Mouse (Mus musculus): ENCODE measurements around the gene Apobec1. TPM values are rescaled to one million over a fixed set of nuclear protein-coding genes. Genes with fewer than 3 reads are reported as not detected.

The Apobec1 gene
- total and polyA plus RNA-seq, 3 experiments: 39.6 to 42.6 (median 41.9) TPM

GRCm38 (mm10) chr6:122556959-122557561, 45.2 kb downstream of the Apobec1 start:
- no peaks in the 10 kb centered on the region for H3K79me2 ChIP-seq (replicated peaks; ENCODE audit: control insufficient read depth, extremely low read depth, insufficient read depth, poor library complexity, severe bottlenecking)
- TF ChIP-seq CTCF (conservative IDR thresholded peaks at IDR 0.05 in 1 of 2, IDR thresholded peaks at IDR 0.05 in 1 of 2; ENCODE audit: low read depth in 2 of 2, low read length in 2 of 2) (peak; percentile 72 to 77), RAD21 (IDR thresholded peaks at IDR 0.05; ENCODE audit: low read depth, low read length) (peak; percentile 51), RCOR1 (conservative IDR thresholded peaks at IDR 0.05; ENCODE audit: low read depth, low read length) (no peak), ZNF384 (IDR thresholded peaks at IDR 0.05; ENCODE audit: low read depth, low read length) (peak; percentile 94), ETS1 (conservative IDR thresholded peaks at IDR 0.05; ENCODE audit: low read depth, low read length) (no peak), SMC3 (IDR thresholded peaks at IDR 0.05; ENCODE audit: low read depth, low read length) (peak; percentile 60), E2F4 (IDR thresholded peaks at IDR 0.05; ENCODE audit: insufficient replicate concordance, low read depth, low read length) (no peak), USF2 (conservative IDR thresholded peaks at IDR 0.05; ENCODE audit: low read depth, low read length) (no peak), KAT2A (IDR thresholded peaks at IDR 0.05; ENCODE audit: insufficient replicate concordance, low read length) (no peak), PAX5 (IDR thresholded peaks at IDR 0.05; ENCODE audit: low read length) (no peak), NELFE (IDR thresholded peaks at IDR 0.05; ENCODE audit: low read depth, low read length) (no peak), JUN (IDR thresholded peaks at IDR 0.05; ENCODE audit: insufficient read depth, low read depth, low read length) (no peak), BHLHE40 (IDR thresholded peaks at IDR 0.05; ENCODE audit: low read depth, low read length) (peak; percentile 63), POLR2A (IDR thresholded peaks at IDR 0.05; ENCODE audit: low read depth, low read length) (no peak)
- peak overlapping the region; percentile 35 to 76 (median 63) for H3K4me3 ChIP-seq (replicated peaks in 1 of 3; ENCODE audit: low read depth in 2 of 3, low read length in 2 of 3, poor library complexity in 1 of 3)
- peaks cover 12 to 58% of the 10 kb centered on the region in 2 experiments for H3K4me1 ChIP-seq (ENCODE audit: control insufficient read depth in 1 of 2, insufficient read depth in 2 of 2)
- peak overlapping the region; percentile 72 for H3K4me2 ChIP-seq (ENCODE audit: insufficient read depth, low read depth, poor library complexity, severe bottlenecking)
- peaks cover 0 to 37% of the 10 kb centered on the region in 2 experiments for H3K36me3 ChIP-seq (replicated peaks in 1 of 2; ENCODE audit: control insufficient read depth in 1 of 2, insufficient read depth in 1 of 2, low read length in 1 of 2)
- no peak overlapping the region for H3K27ac ChIP-seq (ENCODE audit: insufficient read depth, low read depth)
- in situ Hi-C loops (cut with MboI; ENCODE audit: low pct_ligation_motif_present, low pct_unique_long_range_greater_than_20kb, low sequenced_read_pairs): no loop called here
- no peak overlapping the region for H3K9ac ChIP-seq (ENCODE audit: insufficient read depth, low read depth)
- peak; percentile 83 for DNase-seq (ENCODE audit: extremely low read depth)
- no peaks in the 10 kb centered on the region for H3K27me3 ChIP-seq (replicated peaks)
- dilution Hi-C loops (cut with MboI; ENCODE audit: extremely low pct_ligation_motif_present, extremely low pct_unique_long_range_greater_than_20kb, low sequenced_read_pairs): no loop called here
- no peaks in the 10 kb centered on the region for H3K9me3 ChIP-seq (replicated peaks; ENCODE audit: low read length)

GRCm38 (mm10) chr6:122555266-122555665, 47.0 kb downstream of the Apobec1 start:
- Histone ChIP-seq H3K36me3 (replicated peaks in 1 of 2; ENCODE audit: control insufficient read depth in 1 of 2, insufficient read depth in 1 of 2, low read length in 1 of 2) (peaks cover 0 to 21% of the 10 kb centered on the region in 2 experiments), H3K27me3 (replicated peaks) (no peaks in the 10 kb centered on the region), H3K9me3 (replicated peaks; ENCODE audit: low read length) (peaks cover 2% of the 10 kb centered on the region), H3K4me3 (replicated peaks in 1 of 3; ENCODE audit: low read depth in 2 of 3, low read length in 2 of 3, poor library complexity in 1 of 3) (peak overlapping the region; percentile 22 to 76 (median 63)), H3K79me2 (replicated peaks; ENCODE audit: control insufficient read depth, extremely low read depth, insufficient read depth, poor library complexity, severe bottlenecking) (no peaks in the 10 kb centered on the region), H3K4me1 (ENCODE audit: control insufficient read depth in 1 of 2, insufficient read depth in 2 of 2) (peaks cover 12 to 53% of the 10 kb centered on the region in 2 experiments), H3K4me2 (ENCODE audit: insufficient read depth, low read depth, poor library complexity, severe bottlenecking) (peak overlapping the region; percentile 74), H3K27ac (ENCODE audit: insufficient read depth, low read depth) (peak overlapping the region; percentile 0; the same call in 1 of the 2 replicates), H3K9ac (ENCODE audit: insufficient read depth, low read depth) (no peak overlapping the region)
- in situ Hi-C loops (cut with MboI; ENCODE audit: low pct_ligation_motif_present, low pct_unique_long_range_greater_than_20kb, low sequenced_read_pairs): no loop called here
- DNase-seq (ENCODE audit: extremely low read depth): peak; percentile 70
- dilution Hi-C loops (cut with MboI; ENCODE audit: extremely low pct_ligation_motif_present, extremely low pct_unique_long_range_greater_than_20kb, low sequenced_read_pairs): no loop called here
- TF ChIP-seq PAX5 (IDR thresholded peaks at IDR 0.05; ENCODE audit: low read length): no peak
- TF ChIP-seq MEF2A (IDR thresholded peaks at IDR 0.05; ENCODE audit: borderline replicate concordance, low read depth, low read length): peak; percentile 91; the same call in 1 of the 2 replicates
- TF ChIP-seq ETS1 (conservative IDR thresholded peaks at IDR 0.05; ENCODE audit: low read depth, low read length): peak; percentile 97
- TF ChIP-seq CHD2 (IDR thresholded peaks at IDR 0.05; ENCODE audit: low read length): no peak; the same call in 1 of the 2 replicates
- no peak for TF ChIP-seq GABPA (IDR thresholded peaks at IDR 0.05; ENCODE audit: insufficient replicate concordance, low read depth, low read length)
- TF ChIP-seq EP300 (IDR thresholded peaks at IDR 0.05; ENCODE audit: low read length): peak; percentile 77
- 0 out of 2 replicates have a peak, but pooled peaks have one; percentile 50 for TF ChIP-seq MXI1 (IDR thresholded peaks at IDR 0.05; ENCODE audit: low read depth, low read length)
- TF ChIP-seq CHD1 (IDR thresholded peaks at IDR 0.05; ENCODE audit: low read depth, low read length): no peak
- TF ChIP-seq MAZ (IDR thresholded peaks at IDR 0.05; ENCODE audit: low read depth, low read length): 0 out of 2 replicates have a peak, but pooled peaks have one; percentile 41
- TF ChIP-seq BHLHE40 (IDR thresholded peaks at IDR 0.05; ENCODE audit: low read depth, low read length): peak; percentile 71
- TF ChIP-seq MYC (IDR thresholded peaks at IDR 0.05; ENCODE audit: low read depth, low read length): 0 out of 2 replicates have a peak, but pooled peaks have one; percentile 19
- 0 out of 2 replicates have a peak, but pooled peaks have one; percentile 50 for TF ChIP-seq MAFK (IDR thresholded peaks at IDR 0.05; ENCODE audit: insufficient replicate concordance, low read length)
- peak; percentile 97 for TF ChIP-seq TCF12 (IDR thresholded peaks at IDR 0.05; ENCODE audit: low read depth, low read length)
- peak; percentile 74 for TF ChIP-seq IRF4 (IDR thresholded peaks at IDR 0.05; ENCODE audit: low read depth, low read length)
- TF ChIP-seq TBP (conservative IDR thresholded peaks at IDR 0.05; ENCODE audit: low read depth, low read length): peak; percentile 36; the same call in 1 of the 2 replicates
- TF ChIP-seq SIN3A (IDR thresholded peaks at IDR 0.05; ENCODE audit: low read length): peak; percentile 74

Measured in CH12.LX (cell line).